Comparison of ENCODE assay signal across 8 mouse cellular contexts in genomic region chr10:69452180-69452977, GRCm38 (mm10). TPM values are rescaled to one million over a fixed set of nuclear protein-coding genes. Genes with fewer than 3 reads are reported as not detected.
DNase-seq lines count a peak whose midpoint lies in the region; ATAC-seq and TF ChIP-seq lines count a peak whose summit lies in the region.

No protein-coding gene starts in this region.

- no peak overlapping the region for H3K9ac ChIP-seq in liver, postnatal 0 days (replicated peaks)

- H3K27ac ChIP-seq in liver, postnatal 0 days (ENCODE audit: low read depth): no peak overlapping the region

- peak; percentile 5 to 44 for DNase-seq in spleen, postnatal 10 days (ENCODE audit: low spot score in 2 of 2)
- DNase-seq in spleen, adult 12 weeks (ENCODE audit: low spot score): no peak
- peak; percentile 66 for DNase-seq in cerebellum, adult 8-10 months
- peak; percentile 26 to 90 for DNase-seq in frontal cortex, adult 2 months (ENCODE audit: extremely low spot score in 1 of 2, low spot score in 1 of 2)
- DNase-seq in kidney, adult 9 months: peak; percentile 70
- peak; percentile 33 for DNase-seq in liver, postnatal 0 days
- peak; percentile 88 for DNase-seq in retina, embryonic 14.5 days (ENCODE audit: low spot score)
- no peak for DNase-seq in natural killer cell, adult 2 months (ENCODE audit: low spot score in 2 of 2)

- H3K27me3 ChIP-seq in liver, postnatal 0 days (ENCODE audit: insufficient read depth, low read length): no peaks in the 10 kb centered on the region

- no peak overlapping the region for H3K4me2 ChIP-seq in liver, postnatal 0 days (ENCODE audit: low read depth, low read length)

- H3K4me3 ChIP-seq in liver, postnatal 0 days (ENCODE audit: low read depth, low read length): no peak overlapping the region

- no peaks in the 10 kb centered on the region for H3K4me1 ChIP-seq in liver, postnatal 0 days (ENCODE audit: insufficient read depth)

- TF ChIP-seq EP300 in liver, postnatal 0 days (IDR thresholded peaks at IDR 0.05; ENCODE audit: low read depth): no peak

- H3K9me3 ChIP-seq in liver, postnatal 0 days (ENCODE audit: low read length): no peaks in the 10 kb centered on the region

- WGBS in liver, postnatal 0 days (ENCODE audit: insufficient replicate concordance): 50% methylated on average over 9 of the region's 9 CpGs

- no peaks in the 10 kb centered on the region for H3K36me3 ChIP-seq in liver, postnatal 0 days (replicated peaks; ENCODE audit: insufficient read depth, low read length)

- ATAC-seq in liver, postnatal 0 days: no peak

- peak; percentile 73 for TF ChIP-seq CTCF in liver, postnatal 0 days (IDR thresholded peaks at IDR 0.05; ENCODE audit: low read depth)

RNA-seq across cellular contexts. Expression of gene Ank3, which starts 53.8 kb away (rescaled TPM):
- 159 and 173 TPM in 2 replicates for polyA plus RNA-seq in frontal cortex, adult 2 months (2012; rRNA removed)
- polyA plus RNA-seq in liver, postnatal 0 days (2015; fragmentation: Nextera tagmentation; extraction: Ambion mirVana): 7.1 and 7.6 TPM in 2 replicates

Comparison
In these comparisons a context has a peak if more than half of its experiments do, and no peak if none do; other contexts are left out.
1. DNase-seq: peak in spleen, postnatal 10 days (2 of 2), cerebellum, adult 8-10 months (single experiment), frontal cortex, adult 2 months (2 of 2), kidney, adult 9 months (single experiment), liver, postnatal 0 days (single experiment) and retina, embryonic 14.5 days (single experiment); none in spleen, adult 12 weeks (single experiment) and natural killer cell, adult 2 months (0 of 2).
2. RNA of gene Ank3, which starts 53.8 kb away (polyA plus RNA-seq): 159 to 173 TPM in frontal cortex, adult 2 months; 7.1 to 7.6 TPM in liver, postnatal 0 days; every median in the first group is over 10 times any median in the second.